Mouse (Mus musculus): ENCODE measurements at regions not wholly inside any gene's neighbourhood (a gene's known extent, or its start where the extent isn't known, plus 50 kb on each side); places are given as distances from the start of the nearest gene placed in this dataset.
A peak's percentile ranks its signal among the peaks of the same experiment; 100 is the strongest.

DNA sequence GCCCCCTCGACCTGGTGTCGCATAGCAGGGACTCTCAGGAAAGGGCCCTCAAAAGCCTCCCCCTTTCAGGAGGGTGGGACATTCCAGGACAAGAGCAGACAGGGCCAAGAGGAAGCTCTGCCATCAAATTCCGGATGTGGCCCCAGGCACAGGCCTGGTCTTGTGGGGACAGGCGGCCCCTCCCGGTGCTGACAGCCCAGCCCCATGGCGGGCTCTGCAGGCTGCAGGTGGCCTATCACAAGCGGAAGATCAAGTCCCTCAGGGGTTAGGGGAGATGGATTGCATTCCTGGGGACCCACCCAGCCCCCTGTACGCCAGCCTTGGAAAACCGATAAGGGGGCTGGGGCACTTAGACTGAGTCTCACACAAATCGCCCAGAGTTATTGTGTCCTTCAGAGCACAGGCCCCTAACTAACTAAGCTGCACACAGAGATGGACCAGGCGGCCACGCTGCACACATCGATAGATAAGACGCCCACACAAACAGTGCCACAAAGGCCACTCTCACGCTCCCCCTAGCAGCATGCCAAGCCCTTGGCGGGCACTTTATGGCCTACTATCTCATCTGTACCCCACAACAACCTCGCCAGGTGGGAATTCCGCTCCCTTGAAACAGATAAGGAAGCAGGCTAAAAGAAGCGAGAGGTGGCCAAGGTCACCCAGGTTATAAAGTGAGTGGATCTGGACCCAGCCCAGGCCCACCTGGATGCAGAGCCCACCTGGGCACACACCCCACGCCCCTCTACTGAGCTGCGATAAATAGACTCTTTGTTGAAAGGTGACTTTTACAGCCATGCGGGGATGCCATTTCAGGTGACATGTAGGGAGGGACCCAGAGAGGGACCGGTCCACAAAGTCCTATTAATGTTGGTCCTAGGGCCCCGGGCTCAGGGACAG, 55.5 kb downstream of the Gm5294 start:
- DNase-seq: no peak

DNA sequence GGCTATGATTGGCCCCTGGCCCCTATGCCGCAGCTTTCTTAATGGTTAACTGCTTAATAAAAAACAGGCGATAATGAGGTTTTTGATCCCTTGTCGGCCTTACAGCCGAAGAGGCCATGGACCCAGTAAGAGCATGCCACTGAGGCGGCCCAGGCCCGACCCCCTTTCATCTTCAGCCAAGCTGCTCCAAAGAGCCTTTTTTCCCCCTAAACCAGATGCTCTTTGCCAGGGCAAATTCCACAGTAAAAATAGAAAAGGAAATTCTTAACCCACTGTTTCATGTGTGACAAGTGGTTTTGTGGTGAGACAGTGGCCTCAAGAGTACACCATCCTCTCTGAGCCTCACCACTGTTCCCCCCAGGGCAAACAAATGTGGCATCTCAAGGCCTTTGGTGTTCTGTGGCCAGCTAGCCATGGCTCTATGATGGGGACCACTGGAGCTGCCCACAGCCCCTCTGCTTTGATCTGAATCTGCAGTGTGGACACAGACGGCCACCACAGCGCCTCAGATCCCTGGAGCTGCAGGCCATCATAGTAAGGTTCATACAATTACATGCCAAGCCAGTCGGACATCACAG, 61.9 kb downstream of the Gm5294 start:
- DNase-seq: no peak

DNA sequence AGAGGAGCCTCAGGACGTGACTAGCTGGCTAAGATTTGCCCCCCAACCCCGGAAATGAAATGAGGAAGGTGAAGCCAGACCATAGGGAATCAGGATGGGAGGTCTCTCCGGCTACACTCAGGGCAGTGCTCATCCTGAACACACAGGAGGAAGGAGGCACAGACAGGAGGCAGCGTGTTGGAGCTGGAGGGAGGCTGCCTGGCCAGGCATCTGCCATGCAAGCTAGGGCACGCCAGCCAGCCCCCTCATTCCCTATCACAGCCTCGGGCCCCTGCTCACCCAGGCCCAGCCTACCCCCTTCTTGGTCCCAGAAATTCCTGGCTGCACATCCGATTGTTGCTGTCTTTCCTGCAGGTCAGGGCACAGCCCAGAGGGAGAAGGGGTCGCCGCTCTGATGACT, 63.7 kb downstream of the Gm5294 start:
- DNase-seq: no peak

DNA sequence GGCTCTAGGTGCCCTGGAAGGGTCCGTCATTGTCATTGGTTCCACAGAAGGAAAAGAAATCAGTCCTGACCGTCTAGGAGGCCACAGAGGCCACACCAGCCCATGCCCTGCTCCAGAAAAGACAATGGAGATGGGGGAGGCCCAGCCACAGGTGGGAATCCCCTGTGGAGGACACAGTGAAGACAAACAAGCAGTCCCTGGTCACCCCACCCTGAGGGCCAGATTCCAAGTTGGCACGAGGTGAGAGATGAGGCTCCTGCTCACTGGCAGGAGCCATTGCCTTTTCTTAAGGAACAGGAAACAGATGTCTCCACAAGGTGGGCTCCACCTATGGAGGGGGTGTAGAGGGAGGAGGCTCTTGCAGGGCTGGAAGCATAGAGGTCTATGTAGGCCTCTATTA, 66.0 kb downstream of the Gm5294 start:
- no peak for DNase-seq

DNA sequence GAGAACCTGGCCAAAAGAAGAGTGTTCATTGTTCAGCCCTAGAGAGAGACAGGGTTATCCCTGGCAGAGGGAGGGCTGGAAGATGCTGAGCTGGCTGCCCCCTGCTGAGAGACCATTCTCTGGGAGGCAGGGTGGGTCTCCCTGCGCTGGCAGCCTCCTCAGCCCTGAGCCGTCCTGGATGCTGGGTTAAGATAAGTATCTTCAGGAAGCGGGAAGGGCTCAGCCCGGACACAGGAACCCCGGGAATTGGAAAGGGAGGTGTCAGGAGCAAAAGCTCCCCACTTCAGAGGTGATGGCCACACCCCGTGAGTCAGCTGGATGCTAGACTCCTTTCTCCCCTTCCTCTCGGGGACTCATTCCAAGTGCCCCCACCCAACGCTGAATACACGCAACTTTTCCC, 68.9 kb downstream of the Gm5294 start:
- DNase-seq: no peak

DNA sequence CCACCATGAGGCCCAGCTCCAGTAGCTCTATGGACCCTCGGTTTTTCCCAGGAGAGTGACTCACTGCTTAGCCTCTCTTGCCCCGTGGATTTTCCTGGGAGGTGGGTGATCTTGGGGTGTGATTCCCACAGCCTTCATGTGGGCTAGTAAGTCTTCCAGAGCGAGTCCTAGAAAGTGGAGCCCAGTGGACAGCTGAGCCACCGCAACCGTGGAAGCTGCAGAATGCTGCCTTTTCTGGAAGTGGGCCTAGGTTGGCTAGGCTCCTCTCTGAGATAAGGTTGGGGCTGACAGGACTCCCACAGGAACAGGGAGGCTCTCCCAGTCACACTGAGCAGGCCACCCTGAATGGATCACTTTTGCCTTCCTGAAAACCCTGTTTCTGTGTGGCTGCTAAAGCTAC, 69.9 kb downstream of the Gm5294 start:
- no peak for DNase-seq

DNA sequence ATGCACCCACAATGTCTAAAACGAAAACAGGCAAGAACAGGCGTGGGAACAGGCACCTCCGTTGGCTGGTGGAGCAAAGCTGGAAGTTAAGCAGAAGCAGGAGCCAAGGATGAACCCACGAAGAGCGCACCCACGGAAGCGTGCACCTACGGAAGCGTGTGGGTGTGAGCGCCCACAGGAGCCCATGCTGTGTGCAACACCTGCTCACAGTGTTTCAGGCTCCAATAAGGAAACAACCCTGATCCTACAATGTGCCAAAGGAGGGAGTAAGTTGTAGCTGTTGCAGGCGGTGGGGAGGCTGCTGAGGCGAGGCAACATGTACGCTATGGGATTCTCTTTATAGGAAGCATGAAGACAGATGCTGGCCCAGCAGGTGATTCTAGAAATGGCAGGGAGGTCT, 74.6 kb downstream of the Gm5294 start:
- peak; percentile 54 to 55 for DNase-seq

DNA sequence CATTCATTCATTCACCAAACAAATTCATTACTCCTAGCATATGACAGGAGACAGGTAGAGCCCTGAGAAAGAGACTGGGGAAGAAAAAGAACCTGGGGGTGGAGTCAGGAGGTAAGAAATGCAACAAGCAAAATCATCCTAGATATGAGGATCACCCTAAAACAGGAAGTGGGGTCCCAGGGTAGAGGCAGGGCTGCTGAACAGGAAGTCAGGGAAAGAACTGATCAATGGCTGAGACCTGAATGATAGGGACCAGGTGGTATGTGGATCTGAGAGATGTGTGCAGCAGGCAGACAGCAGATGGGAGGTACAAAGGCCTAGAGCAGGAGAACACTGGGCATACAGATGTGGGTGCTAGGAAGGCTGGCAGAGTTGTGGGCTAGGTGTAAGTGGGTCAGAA, 77.4 kb downstream of the Gm5294 start:
- DNase-seq: no peak

DNA sequence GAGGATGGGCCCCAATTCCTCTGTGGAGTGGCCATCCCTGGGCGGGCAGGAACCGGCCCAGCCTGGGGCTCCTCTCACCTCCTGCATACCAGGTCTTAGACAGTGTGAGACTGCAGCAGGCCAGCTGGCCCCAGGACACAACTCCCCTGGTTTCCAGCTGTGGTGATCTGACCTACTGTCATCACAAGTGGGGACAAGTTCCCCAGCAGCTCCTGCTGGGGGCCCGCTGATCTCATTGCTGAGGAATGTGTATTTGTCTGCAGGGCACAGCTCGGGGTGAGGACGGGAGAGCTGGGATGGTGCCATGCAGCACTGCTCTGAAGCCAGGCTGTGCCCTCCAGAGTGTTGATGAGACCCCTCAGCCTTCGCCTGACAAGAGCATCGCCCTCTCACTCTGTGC, 78.6 kb downstream of the Gm5294 start:
- no peak for DNase-seq

DNA sequence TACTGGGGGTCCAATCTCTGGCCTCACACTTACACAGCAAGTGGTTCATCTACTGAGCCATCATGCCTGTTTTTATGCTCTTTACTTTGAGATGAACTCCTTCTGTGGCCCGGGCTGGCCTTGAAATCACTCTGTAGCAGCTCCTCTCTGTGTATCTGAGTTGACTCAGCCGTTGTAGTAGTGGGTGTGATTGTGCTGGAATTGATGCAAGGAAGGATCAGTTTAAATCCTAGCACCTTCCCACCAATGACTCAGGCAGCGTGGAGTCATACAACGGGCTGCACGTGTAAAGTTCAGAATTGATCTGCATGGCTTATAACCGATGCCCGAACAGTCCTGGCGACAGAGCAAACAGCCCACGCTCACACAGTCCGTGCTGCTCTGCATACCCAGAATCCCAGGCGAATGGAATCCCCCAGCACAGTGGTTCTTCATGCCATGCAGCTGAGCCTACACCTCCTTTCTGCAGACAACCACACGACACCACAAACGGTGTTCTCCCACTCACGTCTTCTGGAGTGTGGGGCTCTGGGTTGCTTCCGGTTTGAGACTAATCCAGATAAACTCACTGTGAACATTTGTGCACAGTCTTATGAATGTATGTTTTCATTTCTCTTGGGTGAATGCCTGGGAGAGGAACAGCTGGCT, 81.2 kb downstream of the Gm5294 start:
- DNase-seq: no peak

DNA sequence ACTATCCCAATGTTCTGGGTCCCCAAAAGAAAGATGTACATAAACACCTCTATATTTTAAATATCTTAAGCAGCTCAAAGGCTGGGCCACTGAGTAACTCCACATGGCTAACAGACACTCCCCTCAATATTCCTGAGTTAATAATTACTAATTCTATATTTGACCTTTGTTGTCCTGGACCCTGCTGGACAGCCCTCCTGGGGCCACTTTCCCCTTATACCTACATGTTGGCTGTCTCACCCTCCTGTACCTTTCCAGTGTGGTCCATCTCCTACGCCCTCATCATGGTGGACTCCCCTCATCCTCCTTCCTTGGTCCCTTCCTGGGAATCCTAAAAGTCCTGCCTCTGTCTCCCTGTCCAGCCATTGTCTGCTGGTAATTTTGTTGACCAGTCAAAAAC, 82.4 kb downstream of the Gm5294 start:
- no peak for DNase-seq

DNA sequence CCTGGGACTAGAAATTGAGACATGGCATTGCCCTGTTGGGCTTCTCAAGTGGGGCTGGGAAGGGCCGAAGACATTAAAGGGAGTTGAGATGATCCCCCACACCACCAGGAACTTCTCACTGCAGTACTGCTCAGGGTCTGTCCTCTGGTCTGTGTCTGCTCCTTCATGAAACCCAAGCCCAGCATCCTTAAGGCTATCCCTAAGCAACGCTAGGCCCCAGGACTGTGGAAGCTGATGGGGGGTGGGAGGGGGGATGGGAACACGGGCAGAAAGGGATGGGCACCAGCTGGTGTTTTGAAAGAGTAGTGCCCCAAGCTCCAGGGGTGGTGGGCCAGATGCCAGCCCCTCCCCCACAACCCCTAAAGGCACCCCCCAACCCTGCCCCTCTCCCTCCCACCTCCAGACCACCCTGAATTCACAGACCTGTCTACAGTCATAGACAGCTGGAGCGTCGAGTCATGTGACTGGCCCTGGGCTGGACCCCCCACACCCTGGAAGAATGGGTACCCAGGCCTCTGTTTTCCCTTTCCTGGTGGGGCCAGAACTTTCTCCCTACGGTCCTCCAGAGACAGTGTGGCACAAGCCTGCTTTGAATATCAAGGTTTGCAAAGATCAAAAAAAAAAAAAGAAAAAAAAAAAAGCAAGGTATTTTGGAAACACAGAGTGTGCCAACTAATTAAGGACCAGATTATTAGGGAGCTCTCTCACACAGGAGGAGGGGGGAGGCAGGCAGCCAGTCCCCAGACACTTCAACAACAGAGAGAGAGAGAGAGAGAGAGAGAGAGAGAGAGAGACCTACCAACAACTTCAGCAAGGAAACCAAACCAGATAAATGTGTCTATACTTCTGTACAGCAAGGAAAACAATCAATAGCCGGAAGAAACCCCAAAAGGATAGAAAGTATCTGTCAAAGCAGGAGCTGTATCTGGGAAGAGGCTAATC, 85.1 kb downstream of the Pdgfa start:
- DNase-seq: no peak

DNA sequence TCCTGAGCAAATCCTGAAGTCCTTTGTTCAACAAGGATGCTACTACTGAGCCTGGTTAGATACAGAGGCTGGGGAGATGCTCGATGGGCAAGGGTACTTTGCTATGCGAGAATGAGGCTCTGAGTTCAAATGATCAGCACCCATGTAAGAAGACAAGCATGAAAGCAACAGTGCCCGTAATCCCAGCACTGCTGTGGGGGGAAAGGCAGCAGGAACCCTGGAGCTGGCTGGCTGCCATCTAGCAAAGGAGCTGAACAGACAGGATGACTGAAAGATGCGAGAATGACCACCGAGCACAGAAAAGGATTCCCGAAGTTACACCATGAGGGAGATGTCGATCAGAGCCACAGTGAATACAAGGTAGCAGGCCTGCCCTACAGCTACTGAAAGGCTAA, 84.5 kb downstream of the Pdgfa start:
- peak in 1 of 2 experiments; percentile 36 for DNase-seq

DNA sequence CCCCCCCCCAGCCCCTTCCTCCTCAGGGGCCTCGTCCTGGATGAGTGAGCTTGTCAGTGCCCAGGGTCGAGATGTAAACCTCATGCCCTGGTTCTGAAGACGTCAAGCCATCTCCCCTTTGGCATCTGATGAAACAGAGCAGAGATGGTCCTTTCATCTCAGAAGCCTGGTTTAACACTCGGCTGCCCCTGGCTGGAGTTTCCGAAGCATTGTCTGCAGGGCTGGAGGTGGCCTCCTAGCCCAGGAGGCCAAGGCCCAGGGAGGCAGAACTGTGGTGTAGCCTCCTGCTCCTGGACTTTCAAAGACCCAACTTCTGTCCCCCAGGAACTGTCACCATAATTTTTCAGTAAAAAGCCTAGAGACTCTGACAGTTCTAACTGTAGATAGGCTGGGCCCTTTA, 82.1 kb downstream of the Pdgfa start:
- DNase-seq: no peak

DNA sequence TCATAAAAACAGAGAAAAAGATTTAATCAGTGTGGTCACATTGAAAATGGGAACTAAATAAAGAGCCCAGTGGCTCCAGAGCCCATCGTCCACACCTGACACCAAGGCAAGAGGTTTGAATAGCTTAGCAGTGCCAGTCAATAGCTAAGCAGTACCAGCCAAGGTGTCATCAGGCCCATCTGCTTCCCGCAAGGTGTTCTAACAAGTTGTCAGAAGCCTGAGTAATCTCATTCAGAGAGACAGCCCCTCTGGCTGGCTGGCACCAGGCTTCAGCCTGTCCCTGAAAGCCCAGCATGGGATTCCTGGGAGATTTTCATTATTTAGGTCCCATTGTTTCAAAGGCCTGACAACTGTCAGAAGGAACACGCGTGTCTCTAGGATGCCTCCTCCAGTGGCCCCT, 81.7 kb downstream of the Pdgfa start:
- peak; percentile 51 to 70 for DNase-seq

DNA sequence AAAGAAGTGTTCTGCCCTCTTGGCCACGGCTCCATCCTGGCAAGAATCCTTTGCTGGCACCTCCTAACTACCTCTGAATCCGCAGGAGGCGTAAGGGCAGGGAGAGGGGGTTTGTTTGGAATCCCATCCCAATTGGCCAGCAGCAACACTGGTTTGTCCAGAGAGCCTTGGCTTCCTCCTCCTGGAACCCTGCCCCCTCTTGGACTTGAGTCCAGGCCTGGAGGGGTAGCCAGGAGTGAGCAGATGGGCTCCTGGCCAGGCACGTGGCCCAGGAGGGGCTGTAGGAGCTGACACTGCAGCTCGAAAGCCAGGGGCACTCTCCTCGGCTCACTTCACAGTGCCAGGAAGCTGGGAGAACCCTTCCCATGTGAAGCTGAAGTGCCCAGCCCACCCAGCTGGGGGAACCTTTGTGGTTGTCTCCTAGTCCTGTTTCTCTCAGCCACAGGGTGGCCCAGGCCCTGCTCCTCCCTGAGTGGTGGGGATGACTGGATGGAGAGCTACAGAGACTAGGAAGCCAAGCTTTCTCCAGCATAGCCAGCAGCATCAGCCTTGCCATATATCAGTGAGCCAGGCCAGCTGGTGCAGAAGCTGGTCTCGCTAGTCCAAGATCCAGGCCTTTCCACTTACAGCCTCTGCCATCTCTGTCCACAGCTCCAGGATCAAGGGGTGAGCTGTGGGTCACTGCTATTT, 76.9 kb downstream of the Pdgfa start:
- peak; percentile 75 to 83 for DNase-seq

DNA sequence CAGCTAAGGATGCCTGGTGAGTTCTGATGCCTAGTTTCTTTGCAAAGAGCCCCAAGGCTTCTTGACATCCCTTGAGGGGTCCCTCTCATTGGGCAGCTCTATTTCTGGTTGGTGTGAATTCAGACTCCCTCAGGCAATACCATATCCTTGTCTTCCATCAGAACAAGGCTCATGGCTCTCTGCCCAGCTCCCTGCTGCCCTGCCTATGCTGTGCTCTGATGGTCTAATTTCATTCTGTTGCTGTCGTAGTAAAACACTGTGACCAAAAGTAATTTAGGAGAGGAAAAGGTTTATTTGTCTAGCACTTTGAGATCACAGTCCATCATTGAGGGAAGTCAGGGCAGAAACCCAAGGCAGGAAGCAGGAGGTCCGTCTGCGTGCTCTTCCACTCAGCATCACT, 75.1 kb downstream of the Pdgfa start:
- peak; percentile 54 to 76 for DNase-seq

Measured in cerebellum, postnatal 25 days (tissue).